Mouse (Mus musculus) telencephalon, adult 2 months (tissue): Measurements from ENCODE around the gene Nrxn3.

Experiments
- DNase-seq: peaks from one replicate; pipeline ENCODE4 v3.0.0-alpha.2; 2011; ENCODE audit warnings: low read depth, low spot score

The Nrxn3 gene

GRCm38 (mm10) chr12:88812173-88812572 lies 89.5 kb downstream of the Nrxn3 start:
- DNase-seq = peak; percentile 47

- no peak for DNase-seq
Measured at GRCm38 (mm10) chr12:88816865-88817264, 94.2 kb downstream of the Nrxn3 start.

GRCm38 (mm10) chr12:88818622-88819334 lies 96.1 kb downstream of the Nrxn3 start:
- DNase-seq = no peak

GRCm38 (mm10) chr12:88819335-88819709 lies 96.6 kb downstream of the Nrxn3 start:
- no peak for DNase-seq

- DNase-seq = no peak
Measured at GRCm38 (mm10) chr12:88820131-88820530, 97.5 kb downstream of the Nrxn3 start.

GRCm38 (mm10) chr12:88830851-88831250 lies 108.2 kb downstream of the Nrxn3 start:
- no peak for DNase-seq

- DNase-seq = no peak
Measured at GRCm38 (mm10) chr12:88835821-88836220, 113.1 kb downstream of the Nrxn3 start.

- DNase-seq = no peak
Measured at GRCm38 (mm10) chr12:88839724-88840123, 117.0 kb downstream of the Nrxn3 start.

GRCm38 (mm10) chr12:88841350-88841749 lies 118.7 kb downstream of the Nrxn3 start:
- no peak for DNase-seq

GRCm38 (mm10) chr12:88850400-88851179 lies 127.9 kb downstream of the Nrxn3 start:
- DNase-seq = no peak

- DNase-seq = no peak
Measured at GRCm38 (mm10) chr12:88854039-88854438, 131.4 kb downstream of the Nrxn3 start.

GRCm38 (mm10) chr12:88857701-88858100 lies 135.0 kb downstream of the Nrxn3 start:
- no peak for DNase-seq

- DNase-seq = no peak
Measured at GRCm38 (mm10) chr12:88859456-88860345, 137.0 kb downstream of the Nrxn3 start.

- no peak for DNase-seq
Measured at GRCm38 (mm10) chr12:88860397-88860796, 137.7 kb downstream of the Nrxn3 start.

GRCm38 (mm10) chr12:88863069-88863468 lies 140.4 kb downstream of the Nrxn3 start:
- no peak for DNase-seq

GRCm38 (mm10) chr12:88868288-88868687 lies 145.6 kb downstream of the Nrxn3 start:
- no peak for DNase-seq

- no peak for DNase-seq
Measured at GRCm38 (mm10) chr12:88897331-88897730, 174.7 kb downstream of the Nrxn3 start.

GRCm38 (mm10) chr12:88900014-88900727 lies 177.5 kb downstream of the Nrxn3 start:
- DNase-seq = no peak

- no peak for DNase-seq
Measured at GRCm38 (mm10) chr12:88900728-88901080, 178.0 kb downstream of the Nrxn3 start.

GRCm38 (mm10) chr12:88910761-88911160 lies 188.1 kb downstream of the Nrxn3 start:
- no peak for DNase-seq

- DNase-seq = no peak
Measured at GRCm38 (mm10) chr12:88916752-88917151, 194.1 kb downstream of the Nrxn3 start.
